Mouse (Mus musculus) bone marrow, adult 2 months (tissue): Measurements from ENCODE around the gene Coa5.

ENCODE experiments used
- CTCF ChIP-seq: fragments of 200-500 bp; IDR thresholded peaks from 2 replicates; pipeline ENCODE4 v1.5.1; 2011; ENCODE audit warnings: low read length, control low read depth; ENCODE audit not compliant: control insufficient read depth, insufficient read depth
- POLR2A ChIP-seq: fragments of 200-500 bp; IDR thresholded peaks from 2 replicates; pipeline ENCODE4 v1.6.1; 2011; ENCODE audit warnings: low read depth, mild to moderate bottlenecking, control low read depth, low read length, borderline replicate concordance; ENCODE audit not compliant: control insufficient read depth

DNA sequence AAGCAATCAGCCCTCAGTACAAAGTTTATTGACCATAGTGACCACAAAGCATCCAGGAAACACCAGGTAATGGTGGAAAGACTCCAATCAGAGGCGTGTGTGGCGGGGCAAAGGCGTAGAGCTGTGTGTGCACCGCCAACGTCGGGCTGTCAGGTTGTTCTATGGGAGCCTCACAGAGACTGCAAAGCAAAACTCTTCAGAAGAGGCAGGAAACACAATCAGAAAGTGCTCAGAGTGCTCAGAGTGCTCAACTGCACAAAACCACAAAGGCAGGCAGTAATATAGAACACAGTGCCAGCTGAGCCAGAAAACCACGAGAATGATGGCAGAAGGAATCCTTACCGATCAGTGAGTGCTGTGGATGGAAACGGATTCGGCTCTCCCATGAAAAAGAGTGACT lies 43.3 kb upstream of the Coa5 start:
- TF ChIP-seq CTCF: no peak
- no peak for TF ChIP-seq POLR2A
